28 mouse cellular contexts compared by ENCODE assay signal in genomic region chr7:110011417-110011816, GRCm38 (mm10).
"Had no signal": no experiment of that assay in that cellular context is flagged by ENCODE, and none has a peak within 500 bp of the region (broad histone marks: within the 10 kb centered on the region; RNA-seq: fewer than 3 reads in every experiment).

No protein-coding gene starts in this region.

- H3K4me1 ChIP-seq: embryonic facial prominence, embryonic 10.5 days; embryonic facial prominence, embryonic 12.5 days; embryonic facial prominence, embryonic 13.5 days; embryonic facial prominence, embryonic 15.5 days; forebrain, embryonic 10.5 days; forebrain, embryonic 12.5 days; forebrain, embryonic 13.5 days; forebrain, embryonic 15.5 days had no signal

- H3K4me3 ChIP-seq: embryonic facial prominence, embryonic 10.5 days; embryonic facial prominence, embryonic 12.5 days; embryonic facial prominence, embryonic 13.5 days; embryonic facial prominence, embryonic 15.5 days; erythroblast, embryonic 14.5 days; forebrain, embryonic 10.5 days; forebrain, embryonic 12.5 days; forebrain, embryonic 13.5 days; forebrain, embryonic 15.5 days; gastrocnemius, adult 2 months; heart, adult 2 months had no signal

- H3K27me3 ChIP-seq: embryonic facial prominence, embryonic 12.5 days; embryonic facial prominence, embryonic 13.5 days; embryonic facial prominence, embryonic 15.5 days; forebrain, embryonic 12.5 days; forebrain, embryonic 13.5 days; forebrain, embryonic 15.5 days had no signal

- H3K4me2 ChIP-seq: embryonic facial prominence, embryonic 12.5 days; embryonic facial prominence, embryonic 13.5 days; embryonic facial prominence, embryonic 15.5 days; forebrain, embryonic 12.5 days; forebrain, embryonic 13.5 days; forebrain, embryonic 15.5 days had no signal

- H3K27ac ChIP-seq: embryonic facial prominence, embryonic 10.5 days; embryonic facial prominence, embryonic 12.5 days; embryonic facial prominence, embryonic 13.5 days; embryonic facial prominence, embryonic 15.5 days; forebrain, embryonic 10.5 days; forebrain, embryonic 12.5 days; forebrain, embryonic 13.5 days; forebrain, embryonic 15.5 days; gastrocnemius, adult 2 months; heart, adult 2 months had no signal

- ATAC-seq: forebrain, embryonic 13.5 days; forebrain, embryonic 14.5 days; forebrain, embryonic 15.5 days; forebrain, embryonic 16.5 days; forebrain, postnatal 0 days had no signal

- DNase-seq: cerebellum, adult 2 months; cerebellum, adult 8-10 months; cerebellum, adult 9-10 months; cerebellum, adult 9-11 months; cerebellum, postnatal 10 days; cerebellum, postnatal 14 days; cerebellum, postnatal 25 days; cerebellum, postnatal 36 days; embryo, embryonic 11 days; forebrain, postnatal 0 days; gastrocnemius, adult 2 months; gastrocnemius, postnatal 10 days; gastrocnemius, postnatal 14 days; gastrocnemius, postnatal 25 days; gastrocnemius, postnatal 36 days; heart, adult 18-20 months; heart, adult 2 months had no signal

- H3K36me3 ChIP-seq: embryonic facial prominence, embryonic 10.5 days; embryonic facial prominence, embryonic 12.5 days; embryonic facial prominence, embryonic 13.5 days; embryonic facial prominence, embryonic 15.5 days; forebrain, embryonic 10.5 days; forebrain, embryonic 12.5 days; forebrain, embryonic 15.5 days had no signal

- H3K9me3 ChIP-seq: embryonic facial prominence, embryonic 10.5 days; embryonic facial prominence, embryonic 12.5 days; embryonic facial prominence, embryonic 13.5 days; embryonic facial prominence, embryonic 15.5 days; forebrain, embryonic 10.5 days; forebrain, embryonic 12.5 days; forebrain, embryonic 13.5 days; forebrain, embryonic 15.5 days had no signal

- H3K9ac ChIP-seq: embryonic facial prominence, embryonic 12.5 days; embryonic facial prominence, embryonic 13.5 days; embryonic facial prominence, embryonic 15.5 days; forebrain, embryonic 12.5 days; forebrain, embryonic 13.5 days; forebrain, embryonic 15.5 days; forebrain, postnatal 0 days had no signal
